Mouse (Mus musculus): ENCODE results near the gene Grasp. TPM values are rescaled to one million over a fixed set of nuclear protein-coding genes. Genes with fewer than 3 reads are reported as not detected.

The Grasp gene
- total RNA-seq, 2 experiments from 2014 or later = 1.00 to 1.1 TPM

GRCm38 (mm10) chr15:101267053-101268032, 43.4 kb downstream of the Grasp start:
- ATAC-seq (replicated peaks; ENCODE audit: poor library complexity) = no peak

DNA sequence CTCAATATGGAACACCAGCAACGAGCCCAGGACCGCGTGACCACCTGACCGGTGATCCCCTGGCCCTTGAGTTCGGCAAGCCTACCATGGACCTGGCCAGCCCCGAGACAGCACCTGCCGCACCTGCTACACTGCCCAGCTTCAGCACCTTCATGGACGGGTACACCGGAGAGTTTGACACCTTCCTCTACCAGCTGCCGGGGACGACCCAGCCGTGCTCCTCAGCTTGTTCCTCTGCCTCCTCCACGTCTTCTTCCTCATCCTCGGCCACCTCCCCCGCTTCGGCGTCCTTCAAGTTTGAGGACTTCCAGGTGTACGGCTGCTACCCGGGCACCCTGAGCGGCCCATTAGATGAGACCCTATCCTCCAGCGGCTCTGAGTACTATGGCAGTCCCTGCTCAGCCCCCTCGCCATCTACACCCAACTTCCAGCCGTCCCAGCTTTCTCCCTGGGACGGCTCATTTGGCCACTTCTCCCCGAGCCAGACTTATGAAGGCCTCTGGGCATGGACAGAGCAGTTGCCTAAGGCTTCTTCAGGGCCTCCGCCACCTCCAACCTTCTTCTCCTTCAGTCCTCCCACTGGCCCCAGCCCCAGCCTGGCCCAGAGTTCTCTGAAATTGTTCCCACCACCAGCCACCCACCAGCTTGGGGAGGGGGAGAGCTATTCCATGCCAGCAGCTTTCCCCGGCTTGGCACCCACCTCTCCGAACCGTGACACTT, 46.3 kb downstream of the Grasp start:
- ATAC-seq (replicated peaks; ENCODE audit: poor library complexity) = no peak

DNA sequence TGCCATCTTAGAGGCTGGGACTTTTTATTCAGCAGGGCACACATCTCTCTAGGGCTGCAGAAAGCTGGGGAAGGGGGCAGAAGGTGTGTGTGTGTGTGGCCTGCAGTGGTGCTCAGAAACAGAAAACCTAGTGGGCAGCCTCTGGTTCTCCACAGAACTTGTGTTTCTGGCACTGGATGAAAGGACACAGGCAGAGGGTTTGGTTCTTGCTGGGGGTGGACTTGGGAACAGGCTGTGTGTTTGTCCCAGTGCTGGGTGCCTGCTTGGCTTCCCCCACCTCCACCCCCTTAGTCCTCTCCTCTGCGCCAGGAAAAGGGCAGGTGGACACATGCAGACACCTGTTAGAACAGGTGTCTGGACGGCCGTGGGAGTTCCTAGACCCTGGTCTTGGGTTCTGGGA, 47.1 kb downstream of the Grasp start:
- ATAC-seq (replicated peaks; ENCODE audit: poor library complexity) = no peak

DNA sequence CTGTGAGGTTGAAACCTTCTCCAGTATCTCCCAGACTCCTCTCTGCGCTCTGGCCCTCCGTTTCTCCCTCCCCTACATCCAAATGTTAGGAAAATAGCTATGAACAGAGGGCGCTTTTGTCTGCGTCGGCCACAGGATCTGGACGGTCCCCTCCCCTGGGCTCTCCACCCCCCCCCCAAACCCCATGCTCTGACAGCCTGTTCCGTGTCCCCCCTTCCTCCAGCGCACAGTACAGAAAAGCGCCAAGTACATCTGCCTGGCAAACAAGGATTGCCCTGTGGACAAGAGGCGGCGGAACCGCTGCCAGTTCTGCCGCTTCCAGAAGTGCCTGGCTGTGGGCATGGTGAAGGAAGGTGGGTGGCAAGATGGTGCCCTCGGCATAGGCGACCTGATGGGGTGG, 47.5 kb downstream of the Grasp start:
- ATAC-seq (replicated peaks; ENCODE audit: poor library complexity) = no peak

DNA sequence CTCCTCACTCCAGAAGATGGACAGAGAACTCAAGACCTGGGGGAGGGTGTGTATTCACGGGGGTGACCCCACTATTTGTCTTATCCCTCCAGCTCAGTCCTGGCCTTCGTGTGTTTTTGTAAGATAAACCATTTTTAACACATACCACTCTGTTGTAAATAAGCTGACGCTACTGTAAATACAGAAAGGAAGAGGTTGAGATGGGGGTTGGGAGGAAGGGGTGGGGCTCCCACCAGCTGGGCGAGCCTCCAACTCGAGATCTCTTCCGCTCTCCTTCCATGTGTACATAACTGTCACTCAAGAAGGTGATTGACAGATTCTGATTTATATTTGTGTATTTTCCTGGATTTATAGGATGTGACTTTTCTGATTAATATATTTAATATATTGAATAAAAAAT, 50.4 kb downstream of the Grasp start:
- ATAC-seq (replicated peaks; ENCODE audit: poor library complexity) = no peak

- ATAC-seq (replicated peaks; ENCODE audit: poor library complexity) = no peak
These were observed 53.4 kb downstream of the Grasp start for GRCm38 (mm10) chr15:101277351-101277899.

- ATAC-seq (replicated peaks; ENCODE audit: poor library complexity) = no peak
These were observed 54.6 kb downstream of the Grasp start for GRCm38 (mm10) chr15:101278589-101278988.

DNA sequence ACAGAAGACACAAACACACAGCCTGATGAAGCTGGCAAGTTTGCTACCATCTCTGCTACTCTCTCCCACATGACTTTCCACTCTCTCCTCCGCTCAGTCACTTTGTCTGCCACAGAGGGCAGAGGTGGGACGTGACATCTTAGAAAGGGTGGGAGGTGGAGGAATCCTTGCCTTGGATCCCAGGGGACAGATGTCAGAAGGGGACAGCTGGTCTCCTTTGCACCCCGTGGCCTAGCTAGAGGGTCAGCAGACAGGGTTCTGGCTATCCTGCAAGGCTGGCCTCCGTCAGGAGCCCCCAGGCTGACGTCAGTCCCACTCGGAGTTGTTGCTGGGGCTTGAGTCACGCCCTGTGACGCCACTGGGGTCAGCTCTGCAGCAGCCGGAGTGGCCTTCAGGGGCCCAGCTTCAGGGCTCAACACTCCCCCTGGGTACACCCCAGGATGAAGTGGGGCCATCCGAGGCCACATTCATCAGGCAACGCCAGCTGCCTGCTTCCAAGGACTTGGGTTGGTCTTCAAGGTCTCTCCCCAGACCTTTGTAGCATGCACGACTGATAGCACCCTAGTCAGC, 55.5 kb downstream of the Grasp start:
- no peak for ATAC-seq (replicated peaks; ENCODE audit: poor library complexity)

Other genes with a start within 250 kb of the Grasp start
- gene Gm47841, start 176.8 kb upstream of the Grasp start, total RNA-seq (2015) = not detected in 2 replicates
- gene Gm47841, start 176.8 kb upstream of the Grasp start, total RNA-seq (2017) = not detected in 2 replicates
- not detected in 2 replicates for gene Fignl2, start 145.6 kb upstream of the Grasp start, total RNA-seq (2015)
- under 0.01 TPM in 1 of 2 replicates, not detected in the other for gene Fignl2, start 145.6 kb upstream of the Grasp start, total RNA-seq (2017)
- gene Ankrd33, start 108.4 kb upstream of the Grasp start, total RNA-seq (2015) = not detected in 2 replicates
- gene Ankrd33, start 108.4 kb upstream of the Grasp start, total RNA-seq (2017) = not detected in 2 replicates
- gene Acvrl1, start 95.7 kb upstream of the Grasp start, total RNA-seq (2015) = 0.27 and 1.1 TPM in 2 replicates
- gene Acvrl1, start 95.7 kb upstream of the Grasp start, total RNA-seq (2017) = 1.6 and 1.7 TPM in 2 replicates
- 3.4 and 4.8 TPM in 2 replicates for gene Acvr1b, start 50.1 kb upstream of the Grasp start, total RNA-seq (2015)
- gene Acvr1b, start 50.1 kb upstream of the Grasp start, total RNA-seq (2017) = 6.4 and 10.3 TPM in 2 replicates
- 6.5 and 11.3 TPM in 2 replicates for gene Nr4a1, start 30.1 kb downstream of the Grasp start, total RNA-seq (2015)
- gene Nr4a1, start 30.1 kb downstream of the Grasp start, total RNA-seq (2017) = 7.1 and 7.9 TPM in 2 replicates
- gene Atg101, start 60.1 kb downstream of the Grasp start, total RNA-seq (2015) = 7.9 and 13.1 TPM in 2 replicates
- 58.6 and 63.5 TPM in 2 replicates for gene Atg101, start 60.1 kb downstream of the Grasp start, total RNA-seq (2017)
- not detected in 2 replicates for gene 6030408B16Rik, start 69.0 kb downstream of the Grasp start, total RNA-seq (2015)
- gene 6030408B16Rik, start 69.0 kb downstream of the Grasp start, total RNA-seq (2017) = not detected in 2 replicates
- gene Krt80, start 146.0 kb downstream of the Grasp start, total RNA-seq (2015) = 1.8 and 3.1 TPM in 2 replicates
- gene Krt80, start 146.0 kb downstream of the Grasp start, total RNA-seq (2017) = 0.57 and 0.83 TPM in 2 replicates
- 1.1 TPM in 1 of 2 replicates, not detected in the other for gene Krt7, start 186.9 kb downstream of the Grasp start, total RNA-seq (2015)
- not detected in 2 replicates for gene Krt7, start 186.9 kb downstream of the Grasp start, total RNA-seq (2017)
- gene Krt87, start 214.6 kb downstream of the Grasp start, total RNA-seq (2015) = 0.12 TPM in 1 of 2 replicates, not detected in the other
- not detected in 2 replicates for gene Krt87, start 214.6 kb downstream of the Grasp start, total RNA-seq (2017)
- gene Krt88, start 223.6 kb downstream of the Grasp start, total RNA-seq (2015) = not detected in 2 replicates
- not detected in 2 replicates for gene Krt88, start 223.6 kb downstream of the Grasp start, total RNA-seq (2017)
- gene Krt81, start 239.6 kb downstream of the Grasp start, total RNA-seq (2015) = 0.29 TPM in 1 of 2 replicates, not detected in the other
- not detected in 2 replicates for gene Krt81, start 239.6 kb downstream of the Grasp start, total RNA-seq (2017)
- gene Krt86, start 249.3 kb downstream of the Grasp start, total RNA-seq (2015) = not detected in 2 replicates
- not detected in 2 replicates for gene Krt86, start 249.3 kb downstream of the Grasp start, total RNA-seq (2017)

Measured in megakaryocyte progenitor cell, adult 5-6 weeks (primary cell).